Mouse (Mus musculus): ENCODE data around the gene Olfr282.

The Olfr282 gene

DNA sequence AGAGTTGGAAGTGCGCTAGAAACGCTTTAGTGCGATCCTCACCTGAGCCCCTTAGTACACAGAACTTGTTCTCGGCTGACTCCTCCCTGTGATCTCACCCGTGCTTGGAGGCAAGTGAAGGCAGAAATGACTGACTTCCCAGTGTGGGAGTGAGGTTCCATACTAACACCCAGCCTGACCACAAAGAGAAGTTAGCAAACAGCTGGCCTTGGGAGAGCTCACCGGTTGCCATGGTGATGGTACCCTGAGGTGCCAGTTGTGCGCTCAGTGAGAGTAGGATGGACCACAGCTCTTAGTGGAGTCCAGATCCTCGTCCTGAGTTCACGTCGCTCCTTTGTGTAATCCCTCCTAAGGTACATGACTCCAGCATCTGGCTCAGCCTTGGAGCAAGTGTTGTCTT is 43.9 kb downstream of the Olfr282 start:
- DNase-seq (ENCODE audit: low read depth, low spot score): no peak

DNA sequence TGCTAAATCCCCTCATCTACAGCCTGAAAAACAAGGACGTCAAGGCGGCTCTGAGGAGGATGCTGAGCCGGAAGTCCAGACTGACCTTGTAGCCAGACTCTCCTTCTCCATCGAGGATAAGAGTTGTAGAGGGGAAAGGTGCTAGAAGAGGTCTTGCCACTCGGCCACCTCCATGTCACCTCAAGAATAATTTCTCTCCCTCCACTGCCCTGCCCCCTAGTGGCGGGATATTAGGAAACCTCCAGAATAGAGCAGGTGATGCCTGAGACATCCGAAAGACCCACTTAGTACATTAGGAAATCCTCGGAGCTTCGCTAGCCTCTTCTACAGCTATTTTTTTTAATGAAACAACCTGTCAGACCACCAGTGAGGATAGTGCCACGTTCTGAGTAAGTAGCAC is 44.4 kb downstream of the Olfr282 start:
- no peak for DNase-seq (ENCODE audit: low read depth, low spot score)

DNA sequence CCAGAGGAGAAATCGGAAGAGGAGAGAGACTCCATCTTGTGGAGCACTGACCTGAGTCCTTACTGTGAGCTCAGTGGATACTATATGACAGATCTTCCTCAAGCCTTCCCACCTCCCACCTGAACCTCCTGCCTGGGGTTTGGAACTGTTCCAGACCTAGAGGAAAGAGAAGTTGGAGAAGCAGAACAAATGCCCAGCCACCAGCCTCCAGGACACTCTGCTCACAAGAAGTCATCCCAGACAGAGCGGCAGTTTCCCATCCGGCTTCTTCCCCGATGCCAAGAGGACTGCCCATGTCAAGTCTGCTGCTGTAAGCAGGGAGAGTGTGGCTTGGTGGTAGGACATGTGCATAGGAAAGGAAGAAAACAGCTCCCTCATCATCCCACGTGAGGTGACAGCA is 45.3 kb downstream of the Olfr282 start:
- DNase-seq (ENCODE audit: low read depth, low spot score): no peak

DNA sequence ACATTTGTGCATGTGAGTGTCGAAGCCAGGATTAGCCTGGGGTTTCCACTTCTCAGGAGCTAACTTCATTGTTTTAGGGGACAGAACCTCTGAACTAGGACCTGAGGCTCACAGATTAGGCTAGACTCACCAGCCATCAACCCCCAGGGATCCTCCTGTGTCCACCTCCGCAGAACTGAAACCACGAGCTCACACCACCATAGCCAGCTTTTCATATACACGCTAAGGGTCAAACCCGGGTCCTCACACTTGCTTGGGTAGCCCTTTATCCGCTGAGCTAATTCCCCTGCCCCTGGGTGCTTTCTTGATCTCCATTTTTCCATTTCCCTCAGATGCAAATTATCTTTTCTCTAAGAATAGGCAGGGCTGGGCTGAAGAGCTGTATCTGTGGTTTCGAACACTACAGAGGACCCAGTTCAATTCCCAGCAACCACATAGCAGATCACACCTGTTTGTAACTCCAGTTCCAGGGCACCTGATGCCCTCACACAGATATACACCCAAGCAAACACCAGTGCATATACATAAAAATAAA is 48.6 kb downstream of the Olfr282 start:
- DNase-seq (ENCODE audit: low read depth, low spot score): no peak

DNA sequence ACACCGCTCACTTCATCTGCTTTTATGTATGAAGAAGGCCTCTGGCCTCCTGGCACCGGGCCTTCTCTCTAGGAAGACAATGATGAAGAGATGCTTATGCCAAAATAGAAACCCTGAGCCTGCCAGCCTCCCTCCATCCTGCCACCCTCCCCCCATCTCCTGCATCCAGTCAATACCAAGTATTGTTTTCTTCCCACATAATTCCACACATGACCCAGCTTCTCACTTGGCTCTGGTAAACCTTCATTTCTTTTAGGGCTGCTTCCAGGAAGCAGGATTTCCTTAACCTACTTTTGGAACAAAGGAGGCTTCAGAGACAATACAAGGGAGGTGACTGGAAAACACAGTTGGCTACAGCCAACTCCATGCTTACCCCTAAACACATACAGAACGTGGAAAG is 51.7 kb downstream of the Olfr282 start, which contains the start of gene Lalba:
TSS of gene Lalba (minus strand) at position 21 of the 400 bp plus-strand sequence.
- no peak for DNase-seq (ENCODE audit: low read depth, low spot score)

DNA sequence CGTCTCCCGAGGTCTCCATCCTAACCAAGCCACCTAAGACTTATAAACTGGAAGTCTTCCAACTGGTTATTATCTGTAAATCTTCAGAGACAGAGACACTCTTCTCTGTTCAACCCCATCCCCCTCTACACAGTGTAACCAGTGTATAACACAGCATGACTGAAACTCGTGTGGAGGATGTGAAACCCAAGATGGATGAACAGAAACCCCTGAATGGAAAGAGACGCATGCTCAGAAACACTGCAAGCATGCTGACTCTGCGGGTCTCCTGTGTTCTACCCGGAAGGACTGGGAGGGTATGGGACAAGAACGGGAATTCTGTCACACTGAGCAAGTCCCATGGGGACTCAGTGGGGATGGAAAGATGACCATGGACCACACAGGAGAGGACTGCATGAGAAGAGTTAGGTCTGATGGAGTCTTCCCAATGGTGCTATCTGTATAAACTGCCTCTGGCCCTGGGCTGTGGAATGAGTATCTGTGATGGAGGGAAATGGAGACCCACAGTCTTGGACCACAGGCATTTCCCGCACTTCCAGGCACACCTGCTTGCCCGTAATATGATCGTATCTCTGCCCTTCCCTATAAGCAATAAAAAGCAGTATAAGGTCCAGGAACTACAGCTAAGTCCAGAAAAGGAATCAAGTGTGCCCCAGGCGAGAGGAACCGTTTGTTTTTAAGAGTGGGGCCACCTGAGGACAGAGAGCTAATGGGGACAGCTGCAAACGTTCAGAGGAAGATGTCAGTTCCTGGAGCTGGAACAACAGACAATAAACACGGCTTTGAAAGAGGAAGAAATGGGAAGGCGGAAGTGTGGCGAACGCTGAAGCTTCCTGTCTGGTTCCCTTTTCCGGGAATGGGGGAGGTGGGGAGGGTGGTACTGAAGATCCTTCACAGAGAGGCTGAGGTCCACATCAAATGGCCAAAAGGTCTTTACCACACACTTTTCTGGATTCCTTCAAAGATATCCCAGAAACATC is 53.2 kb downstream of the Olfr282 start:
- DNase-seq (ENCODE audit: low read depth, low spot score): peak; percentile 70

DNA sequence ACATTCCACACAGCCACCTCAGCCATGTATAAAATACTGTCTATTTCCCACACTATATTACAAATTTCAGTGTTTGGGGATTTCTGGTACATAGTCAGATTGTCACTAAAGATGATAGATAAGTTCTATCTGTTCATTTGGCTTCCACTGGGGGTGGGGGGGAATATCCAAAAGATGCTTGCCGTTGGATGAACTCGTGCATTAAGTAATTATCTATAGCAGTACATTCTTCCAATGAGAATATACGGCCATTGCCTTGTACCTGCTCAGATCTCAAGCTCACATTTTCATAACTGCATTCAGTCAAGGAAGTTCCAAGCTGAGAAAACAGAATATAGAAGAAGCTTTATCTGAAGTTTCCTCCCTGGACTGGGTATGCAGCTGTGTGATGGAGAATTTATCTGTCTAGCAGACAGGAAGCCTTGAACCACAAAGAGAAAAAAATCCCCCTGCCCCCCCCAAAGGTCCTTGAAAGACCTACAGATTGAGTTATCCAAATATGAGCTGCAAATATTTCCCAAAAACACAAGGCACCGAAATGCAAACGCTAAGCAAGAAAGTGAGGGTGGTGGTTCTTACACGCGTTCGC is 55.5 kb downstream of the Olfr282 start:
- DNase-seq (ENCODE audit: low read depth, low spot score): no peak

Data from skeletal muscle tissue, adult 2 months (tissue).